In the genomic region with DNA sequence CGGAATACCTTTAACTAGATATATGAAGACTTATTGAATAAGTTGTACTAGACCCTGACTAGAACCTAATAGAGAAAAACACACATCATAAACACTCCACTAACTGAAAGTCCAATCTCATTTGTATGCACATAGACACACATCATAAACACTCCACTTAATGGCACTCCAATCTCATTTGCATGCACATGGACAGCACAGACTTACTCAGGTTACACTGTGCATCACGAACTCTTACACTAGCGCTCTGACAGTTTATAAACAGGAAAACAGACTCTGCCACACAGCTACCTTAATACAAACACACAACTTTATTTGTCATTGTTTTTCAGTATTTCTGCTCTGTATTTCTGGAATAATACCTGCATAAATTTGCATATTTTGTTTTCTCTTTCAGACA, we compare ENCODE assay signal across 21 mouse cellular contexts.
"Had no signal": no experiment of that assay in that cellular context is flagged by ENCODE, and none has a peak within 500 bp of the region (broad histone marks: within the 10 kb centered on the region; RNA-seq: fewer than 3 reads in every experiment).

No protein-coding gene starts in this region.

- H3K4me3 ChIP-seq: intestine, embryonic 15.5 days; kidney, embryonic 15.5 days; left cerebral cortex, adult 2 months; liver, embryonic 13.5 days; myocyte; neural tube, embryonic 12.5 days had no signal

- DNase-seq: kidney, adult 11 months; kidney, adult 8-10 months; kidney, postnatal 10 days; kidney, postnatal 36 days; layer of hippocampus, postnatal 36 days; liver, embryonic 13.5 days; lung, adult 2 months; lung, postnatal 14 days; right cerebral cortex, adult 18-20 months; right cerebral cortex, postnatal 14 days; right cerebral cortex, postnatal 4 days; thymus, adult 2 months; thymus, postnatal 14 days; thymus, postnatal 4 days had no signal

- ATAC-seq: intestine, embryonic 15.5 days had no signal

- H3K9ac ChIP-seq: intestine, embryonic 15.5 days; kidney, embryonic 15.5 days; liver, embryonic 13.5 days; neural tube, embryonic 12.5 days had no signal

- H3K4me2 ChIP-seq: intestine, embryonic 15.5 days; kidney, embryonic 15.5 days; liver, embryonic 13.5 days; neural tube, embryonic 12.5 days had no signal

- H3K9me3 ChIP-seq: intestine, embryonic 15.5 days; kidney, embryonic 15.5 days; neural tube, embryonic 12.5 days had no signal

- H3K27me3 ChIP-seq: intestine, embryonic 15.5 days; kidney, embryonic 15.5 days; liver, embryonic 13.5 days; neural tube, embryonic 12.5 days had no signal

- H3K27ac ChIP-seq: intestine, embryonic 15.5 days; kidney, embryonic 15.5 days; left cerebral cortex, adult 2 months; liver, embryonic 13.5 days; macrophage; neural tube, embryonic 12.5 days; stomach, postnatal 0 days had no signal

- H3K36me3 ChIP-seq: intestine, embryonic 15.5 days; kidney, embryonic 15.5 days; liver, embryonic 13.5 days; neural tube, embryonic 12.5 days had no signal

- H3K4me1 ChIP-seq: intestine, embryonic 15.5 days; kidney, embryonic 15.5 days; liver, embryonic 13.5 days; neural tube, embryonic 12.5 days had no signal
